In the genomic region with DNA sequence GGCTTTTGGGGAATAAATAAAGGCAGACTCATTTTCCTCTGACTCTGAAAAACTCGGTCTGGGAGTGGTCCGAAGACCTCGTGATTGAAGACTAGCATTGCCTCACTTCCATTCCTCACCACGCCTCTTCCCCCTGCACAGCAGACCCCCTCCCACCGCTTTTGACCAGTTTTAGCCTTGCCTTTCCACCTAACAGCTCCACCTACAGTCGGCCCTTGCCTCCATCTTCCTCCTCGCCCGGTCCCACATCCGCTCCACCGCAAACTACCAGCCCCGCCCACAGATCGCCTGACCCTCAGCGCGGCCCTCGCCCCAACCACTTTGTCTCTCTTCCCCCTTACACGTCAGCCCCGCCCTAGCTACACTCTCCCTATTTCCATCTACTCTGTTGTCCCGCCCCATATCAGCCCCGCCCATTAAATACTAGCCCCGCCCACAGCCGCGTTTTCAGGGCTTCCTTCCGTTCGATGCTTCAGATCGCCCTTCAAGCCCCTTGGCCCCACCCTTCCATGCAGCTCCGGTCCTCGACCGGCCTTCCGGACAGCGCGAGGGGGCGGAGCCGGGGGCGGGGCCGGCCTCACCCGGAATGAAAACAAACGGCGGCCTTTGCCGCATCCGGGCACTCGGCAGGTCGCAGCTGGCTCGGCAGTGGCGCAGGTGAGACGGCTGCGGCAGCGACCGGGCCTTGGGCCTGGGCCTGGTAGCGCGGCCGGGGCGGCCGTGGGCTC, we compare ENCODE assay signal across 8 mouse cellular contexts. TPM values are rescaled to one million over a fixed set of nuclear protein-coding genes. Genes with fewer than 3 reads are reported as not detected.
A peak's percentile ranks its signal among the peaks of the same experiment; 100 is the strongest.
DNase-seq lines count a peak whose midpoint lies in the region; ATAC-seq lines count a peak whose summit lies in the region.

A gene (plus strand): TSS at position 167 of the 728 bp plus-strand sequence.

- peak; percentile 100 for DNase-seq in adipocyte (ENCODE audit: low spot score)
- DNase-seq in embryo, embryonic 10 days (ENCODE audit: low spot score) = peak; percentile 99
- DNase-seq in gastrocnemius, postnatal 10 days = peak; percentile 98
- DNase-seq in induced T-regulatory cell, adult 2 months (ENCODE audit: low read depth) = peak; percentile 100
- peak; percentile 93 to 96 for DNase-seq in left cerebral cortex, adult 9 months (ENCODE audit: low spot score in 2 of 2)
- peak; percentile 96 for DNase-seq in right cerebral cortex, postnatal 14 days
- peak; percentile 95 to 98 for DNase-seq in urinary bladder, postnatal 36 days (ENCODE audit: low spot score in 2 of 2)

- peak; percentile 87 for ATAC-seq in megakaryocyte progenitor cell, adult 5-6 weeks (replicated peaks; ENCODE audit: poor library complexity)

RNA-seq across cellular contexts. Expression of the gene that starts here (rescaled TPM):
- total RNA-seq in gastrocnemius, postnatal 10 days (2021) = 10 to 100 TPM; 22.8 to 24.3 TPM
- total RNA-seq in megakaryocyte progenitor cell, adult 5-6 weeks (2015) = 21.6 and 26.5 TPM in 2 replicates
- 33.2 and 40.2 TPM in 2 replicates for total RNA-seq in megakaryocyte progenitor cell, adult 5-6 weeks (2017)

Comparison
In these comparisons a context has a peak if more than half of its experiments do, and no peak if none do; other contexts are left out.
1. Peak in every context shown above with its lines: DNase-seq and ATAC-seq.